Mouse (Mus musculus): ENCODE measurements at regions not wholly inside any gene's neighbourhood (a gene's known extent, or its start where the extent isn't known, plus 50 kb on each side); places are given as distances from the start of the nearest gene placed in this dataset.

DNA sequence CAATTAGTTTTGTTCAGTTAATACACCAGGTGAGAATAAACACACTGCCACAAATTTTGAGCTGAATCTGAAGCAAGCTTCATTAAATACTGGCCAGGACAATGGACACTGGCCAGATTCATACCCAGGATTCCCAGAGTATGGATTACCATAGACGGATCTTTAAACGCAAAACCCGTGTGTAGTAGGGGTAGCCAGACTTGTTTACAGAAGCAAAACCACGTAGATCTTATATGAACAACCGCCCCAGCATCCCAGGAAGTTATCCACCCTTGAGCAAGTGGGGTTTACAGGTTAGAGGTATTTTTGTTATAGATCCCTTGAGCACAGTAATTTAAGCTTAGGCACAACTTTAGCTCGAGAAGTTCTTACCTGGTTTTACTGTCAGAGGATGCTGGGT is 71.1 kb upstream of the Ezr start:
- in situ Hi-C loops (cut with MboI, MseI) = no loop called here

DNA sequence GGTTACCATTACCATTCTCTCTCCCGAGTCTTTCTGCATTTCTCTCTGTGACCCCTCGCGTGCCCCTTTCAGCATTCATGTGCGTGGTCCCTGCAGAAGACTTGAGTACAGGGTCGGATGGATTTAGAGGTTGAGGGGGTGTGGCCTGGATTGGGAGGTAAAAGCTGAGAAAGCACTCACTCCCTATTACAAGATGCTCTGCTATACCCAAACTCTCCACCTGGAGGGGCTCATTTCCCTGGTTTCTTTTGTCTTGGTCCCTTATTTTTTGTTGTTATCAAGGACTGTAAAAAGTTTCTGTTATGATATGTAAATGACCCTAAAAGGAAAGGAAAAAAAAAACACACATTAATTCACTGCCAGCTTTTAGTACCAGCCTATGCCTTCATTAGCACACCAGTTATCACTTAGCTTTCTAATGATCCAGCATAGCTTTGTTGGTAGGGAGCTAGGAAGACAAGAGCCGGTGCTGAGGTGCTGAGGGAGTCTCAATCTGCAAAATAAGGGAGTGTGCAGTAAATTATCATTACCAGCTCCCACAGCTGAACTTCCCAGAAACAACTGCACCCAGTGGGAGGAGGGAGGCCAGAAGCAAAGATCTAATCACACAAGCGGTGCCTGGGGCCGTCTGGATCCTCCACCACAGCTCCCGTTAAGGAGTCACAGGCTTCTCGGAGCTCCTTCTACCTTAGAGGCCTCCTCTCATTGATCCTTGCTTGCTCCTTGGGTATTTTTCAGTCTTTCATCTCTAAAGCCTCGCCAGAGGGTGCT is 69.8 kb upstream of the Ezr start:
- in situ Hi-C loops (cut with MboI, MseI) = no loop called here

DNA sequence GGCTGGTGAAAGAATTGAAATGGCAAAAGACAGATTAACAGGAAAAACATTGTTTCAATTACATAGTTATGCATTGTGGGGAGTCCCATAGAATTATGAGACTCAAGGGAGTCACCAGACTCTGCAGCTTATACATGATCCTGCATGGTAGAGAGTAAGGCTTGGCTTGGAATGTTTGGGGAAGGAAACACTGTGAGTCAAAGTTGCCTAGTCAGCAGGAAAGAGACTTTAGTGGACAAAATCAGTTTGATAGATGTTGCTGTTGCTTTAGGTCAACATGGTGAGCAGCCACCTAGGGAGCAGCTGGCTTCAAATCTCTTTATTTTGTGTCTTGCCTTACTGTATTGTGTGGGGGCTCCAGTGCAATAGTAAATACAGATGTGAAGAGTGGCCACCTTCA is 67.9 kb upstream of the Ezr start:
- in situ Hi-C loops (cut with MboI, MseI) = no loop called here

DNA sequence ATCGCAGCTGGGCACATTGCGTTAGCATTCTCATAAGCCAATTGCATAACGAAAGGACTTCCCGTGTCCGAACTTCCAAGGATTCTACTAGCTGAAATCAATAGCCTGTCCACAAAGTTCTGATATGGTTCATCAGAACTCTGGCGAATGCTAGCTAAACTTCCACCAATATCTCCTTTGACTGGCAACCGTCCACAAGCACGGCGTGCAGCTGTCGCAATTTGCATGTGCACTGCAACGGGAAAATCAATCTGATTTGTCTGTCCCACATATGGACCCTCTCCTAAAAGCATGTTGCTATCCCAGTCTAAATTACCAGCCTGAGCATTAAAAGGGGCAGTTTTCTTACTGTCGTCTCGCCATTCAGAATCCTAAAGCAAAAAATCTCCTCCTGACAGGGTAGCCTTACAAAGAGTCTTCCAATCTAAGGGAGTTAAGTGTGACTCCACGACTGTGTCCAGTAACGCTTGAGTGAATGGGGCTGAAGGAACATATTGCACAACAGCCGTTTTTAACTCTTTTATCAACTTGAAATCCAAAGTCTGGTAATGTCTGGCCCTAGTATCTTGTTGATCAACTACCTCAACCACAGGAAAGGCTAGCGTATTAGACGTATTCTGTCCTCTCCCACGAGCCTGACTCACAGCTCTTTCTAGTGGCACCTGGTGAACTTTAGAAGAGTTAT is 59.3 kb upstream of the Ezr start:
- in situ Hi-C loops (cut with MboI, MseI) = loop anchor here (25.0 kb wide), 1 partner anchor 430 kb away; no protein-coding TSS in a partner anchor

DNA sequence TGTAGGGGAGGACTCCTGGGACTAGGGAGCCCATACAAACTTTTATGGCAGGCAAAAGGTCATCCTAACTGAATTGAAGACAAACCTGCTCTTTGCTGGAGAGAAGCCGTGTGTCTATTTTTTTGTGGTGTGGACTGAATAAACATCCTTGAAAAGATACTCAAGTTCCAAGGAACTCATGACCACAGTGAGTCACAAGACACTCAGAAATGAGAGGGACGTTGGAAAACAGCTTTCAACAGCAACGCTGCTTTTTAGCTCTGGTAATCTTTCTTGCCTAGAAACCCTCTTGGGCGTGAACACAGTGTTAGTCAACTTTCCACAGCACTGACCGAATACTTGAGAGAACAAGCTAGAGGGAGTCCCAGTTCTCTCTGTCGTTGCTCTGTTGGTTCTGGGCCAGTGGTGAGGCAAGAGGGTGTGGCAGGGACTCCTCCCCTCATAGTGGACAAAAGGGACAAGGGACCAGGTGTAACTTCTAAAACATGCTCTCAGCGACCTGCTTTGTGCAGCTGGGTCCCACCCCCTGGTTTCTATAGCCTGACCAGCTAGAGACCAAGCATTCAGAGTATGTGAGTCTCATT is 52.8 kb upstream of the Ezr start:
- in situ Hi-C loops (cut with MboI, MseI) = loop anchor here (25.0 kb wide), 1 partner anchor 423 kb away; no protein-coding TSS in a partner anchor

Data from T-helper 2 cell (primary cell).